Mouse (Mus musculus) liver, adult (tissue): ENCODE results near the gene Gm28635.

Experiments used
- GATA4 ChIP-seq: IDR thresholded peaks from 2 replicates; pipeline ENCODE4 v1.6.1; 2014; ENCODE audit warnings: mild to moderate bottlenecking, low read length; ENCODE audit not compliant: insufficient replicate concordance

Gene Gm28635

DNA sequence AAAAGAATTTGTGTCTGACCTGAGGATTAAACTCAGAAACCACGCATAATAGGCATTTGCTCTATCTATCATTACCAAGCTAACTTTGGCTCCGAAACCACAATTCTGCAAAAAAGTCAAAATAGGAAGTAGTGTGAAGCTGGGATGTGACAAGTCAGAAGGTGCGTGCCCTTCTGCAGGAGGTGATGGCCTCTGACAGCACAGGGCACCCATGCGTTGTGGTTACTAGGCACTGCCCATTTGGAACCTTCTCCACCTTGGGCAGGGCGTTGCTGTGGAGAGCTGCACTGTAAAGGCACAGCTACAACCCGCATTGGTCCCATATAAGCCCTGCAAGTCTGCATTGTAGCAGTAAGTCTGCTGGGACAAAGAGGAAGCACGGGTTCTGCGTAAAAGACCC is 85.0 kb downstream of the Gm28635 start:
- no peak for TF ChIP-seq GATA4

DNA sequence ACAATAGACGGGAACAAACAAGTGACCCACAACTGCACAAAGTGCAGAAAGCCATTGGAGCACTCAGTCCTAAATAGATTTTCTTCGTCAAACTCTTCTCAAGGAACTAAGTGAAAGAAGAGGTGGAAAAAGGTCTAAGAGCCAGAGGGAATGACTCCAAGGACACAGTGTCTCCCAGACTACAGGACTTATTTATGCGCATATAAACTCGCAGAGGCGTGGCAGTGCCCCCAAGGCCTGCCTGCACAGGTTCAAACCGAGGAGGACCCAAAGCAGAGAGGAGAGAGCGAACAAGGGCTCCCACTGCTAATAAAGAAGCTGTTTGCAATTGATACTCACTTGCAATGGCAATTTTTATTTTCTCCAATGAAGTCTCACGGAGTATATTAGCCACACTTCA is 92.1 kb downstream of the Gm28635 start:
- TF ChIP-seq GATA4, result no peak

DNA sequence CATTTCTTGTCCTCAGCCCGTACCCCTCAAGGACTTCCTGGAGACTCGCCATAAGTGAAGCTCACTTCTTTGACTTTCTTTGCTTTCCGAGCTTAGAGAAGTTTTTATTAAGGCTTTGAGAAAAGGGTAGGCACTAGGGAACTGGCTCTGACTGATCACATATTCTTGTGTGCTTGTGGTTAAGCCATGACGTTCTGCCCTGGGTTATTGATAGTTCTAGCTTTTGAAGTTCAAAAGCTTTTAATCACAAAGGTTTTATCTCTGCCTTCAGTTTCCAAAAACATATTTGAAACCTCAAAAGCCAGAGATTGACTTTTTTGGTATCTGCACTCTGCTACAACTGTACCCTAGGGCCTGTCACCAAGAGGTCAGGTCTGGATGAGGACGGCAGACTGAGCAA is 95.6 kb downstream of the Gm28635 start:
- TF ChIP-seq GATA4, result no peak

- no peak for TF ChIP-seq GATA4
Measured at GRCm38 (mm10) chr2:84581208-84581607, 96.6 kb downstream of the Gm28635 start.

DNA sequence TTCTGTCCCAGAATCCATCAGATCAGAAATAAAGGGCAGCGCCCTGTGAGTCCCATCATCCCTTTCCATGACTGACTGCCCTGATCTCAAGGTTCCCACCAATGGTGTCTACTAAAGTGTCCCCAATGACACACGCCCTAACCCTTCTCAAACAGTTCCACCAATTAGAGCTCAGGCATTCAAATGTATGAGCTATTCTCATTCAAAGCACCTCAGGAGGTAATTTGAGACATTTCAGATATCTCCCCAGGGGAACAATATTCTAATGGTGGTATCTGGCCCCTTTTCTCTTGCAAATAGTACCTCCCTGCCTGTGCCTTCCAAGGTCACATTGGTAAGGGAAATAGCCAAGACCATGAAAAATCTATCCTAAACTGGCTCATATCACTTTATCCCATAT is 98.5 kb downstream of the Gm28635 start:
- TF ChIP-seq GATA4, result no peak

DNA sequence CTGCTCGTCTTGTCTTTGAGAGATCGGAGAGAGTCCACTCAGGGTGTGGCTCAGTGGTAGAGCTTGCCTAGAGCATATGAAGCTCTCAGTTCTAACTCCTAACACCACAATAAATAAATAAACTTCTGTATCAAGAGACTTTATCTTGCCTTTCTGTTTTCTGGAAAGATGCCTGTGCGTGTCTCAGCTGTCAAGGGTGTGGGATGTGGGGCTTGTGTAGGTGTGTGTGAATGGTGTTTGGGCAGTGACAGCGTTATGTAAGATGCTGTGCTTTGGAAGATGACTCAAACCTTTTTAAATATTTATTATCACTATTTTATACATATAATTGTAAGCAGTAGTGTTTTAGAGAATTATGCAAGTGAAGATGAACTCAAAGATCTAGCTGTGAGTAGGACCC is 103.7 kb downstream of the Gm28635 start:
- no peak for TF ChIP-seq GATA4

- TF ChIP-seq GATA4, result no peak
Measured at GRCm38 (mm10) chr2:84556888-84557514, 120.8 kb downstream of the Gm28635 start.
